In the genomic region with DNA sequence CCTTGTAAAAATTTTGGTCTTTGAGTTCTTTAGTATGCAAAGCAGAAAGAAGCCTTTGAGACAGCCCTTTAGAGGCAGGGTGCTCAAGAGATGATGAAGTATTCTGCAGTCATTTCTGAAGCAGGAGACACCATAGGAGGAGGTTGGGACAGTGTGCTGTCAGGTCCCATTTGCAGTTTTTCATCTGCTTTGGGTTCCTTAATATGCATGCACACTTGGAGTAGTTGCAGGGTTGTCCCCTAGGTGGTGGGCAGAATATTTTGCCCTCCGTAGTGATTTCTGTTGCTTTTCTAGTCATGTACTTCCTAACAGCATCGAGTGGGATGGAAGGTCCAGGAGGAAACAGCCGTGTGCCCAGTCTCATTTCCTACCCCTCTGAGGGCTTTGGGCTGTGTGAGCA, we compare ENCODE assay signal across 9 mouse cellular contexts.
DNase-seq lines count a peak whose midpoint lies in the region; ATAC-seq and TF ChIP-seq lines count a peak whose summit lies in the region.
"Had no signal": no experiment of that assay in that cellular context is flagged by ENCODE, and none has a peak within 500 bp of the region (broad histone marks: within the 10 kb centered on the region; RNA-seq: fewer than 3 reads in every experiment).

No protein-coding gene starts in this region.

- 39% methylated on average over 3 of the region's 3 CpGs for WGBS in kidney, postnatal 0 days
- WGBS in embryonic facial prominence, embryonic 12.5 days = 63% methylated on average over 3 of the region's 3 CpGs
- 59% methylated on average over 3 of the region's 3 CpGs for WGBS in intestine, embryonic 14.5 days

- H3K4me2 ChIP-seq in kidney, postnatal 0 days (ENCODE audit: low read length) = peak overlapping the region; percentile 67
- peak overlapping the region; percentile 30 for H3K4me2 ChIP-seq in embryonic facial prominence, embryonic 12.5 days (replicated peaks)
- peak overlapping the region; percentile 71 for H3K4me2 ChIP-seq in intestine, embryonic 14.5 days (ENCODE audit: low read length)

- ATAC-seq in kidney, postnatal 0 days (replicated peaks; ENCODE audit: low FRiP score, low read depth) = no peak
- no peak for ATAC-seq in embryonic facial prominence, embryonic 12.5 days (ENCODE audit: insufficient number of reproducible peaks, insufficient read depth, low FRiP score, low TSS enrichment)
- no peak for ATAC-seq in intestine, embryonic 14.5 days (replicated peaks; ENCODE audit: low FRiP score, low TSS enrichment, low read depth)

- H3K27ac ChIP-seq in kidney, postnatal 0 days = no peak overlapping the region
- H3K27ac ChIP-seq in embryonic facial prominence, embryonic 12.5 days = no peak overlapping the region
- H3K27ac ChIP-seq in intestine, embryonic 14.5 days (ENCODE audit: low read depth) = no peak overlapping the region

- 0 out of 2 replicates have a peak overlapping the region, but pooled peaks have one; percentile 13 for H3K9ac ChIP-seq in kidney, postnatal 0 days (ENCODE audit: low read depth, low read length)
- H3K9ac ChIP-seq in embryonic facial prominence, embryonic 12.5 days = no peak overlapping the region
- H3K9ac ChIP-seq in intestine, embryonic 14.5 days (ENCODE audit: low read length) = no peak overlapping the region

- H3K27me3 ChIP-seq in kidney, postnatal 0 days (ENCODE audit: insufficient read depth, low read length) = no peaks in the 10 kb centered on the region
- no peaks in the 10 kb centered on the region for H3K27me3 ChIP-seq in embryonic facial prominence, embryonic 12.5 days
- no peaks in the 10 kb centered on the region for H3K27me3 ChIP-seq in intestine, embryonic 14.5 days (replicated peaks; ENCODE audit: control insufficient read depth, insufficient read depth, low read length)

- peaks cover 24% of the 10 kb centered on the region for H3K4me1 ChIP-seq in kidney, postnatal 0 days (replicated peaks; ENCODE audit: insufficient read depth, low read length)
- H3K4me1 ChIP-seq in embryonic facial prominence, embryonic 12.5 days = peaks cover 27% of the 10 kb centered on the region
- H3K4me1 ChIP-seq in intestine, embryonic 14.5 days (replicated peaks; ENCODE audit: control insufficient read depth, insufficient read depth, low read length) = peaks cover 26% of the 10 kb centered on the region

- H3K9me3 ChIP-seq in kidney, postnatal 0 days (replicated peaks; ENCODE audit: low read length) = no peaks in the 10 kb centered on the region
- H3K9me3 ChIP-seq in embryonic facial prominence, embryonic 12.5 days = no peaks in the 10 kb centered on the region
- no peaks in the 10 kb centered on the region for H3K9me3 ChIP-seq in intestine, embryonic 14.5 days (ENCODE audit: control insufficient read depth, low read length)

- peak overlapping the region; percentile 77; the same call in 1 of the 2 replicates for H3K4me3 ChIP-seq in kidney, postnatal 0 days (replicated peaks; ENCODE audit: low read depth, low read length)
- no peak overlapping the region; the same call in 1 of the 2 replicates for H3K4me3 ChIP-seq in embryonic facial prominence, embryonic 12.5 days
- H3K4me3 ChIP-seq in intestine, embryonic 14.5 days (ENCODE audit: low read depth, low read length) = peak overlapping the region; percentile 6; the same call in 1 of the 2 replicates

- no peak for DNase-seq in kidney, postnatal 0 days (ENCODE audit: low spot score)
- no peak for DNase-seq in kidney, adult 18-20 months
- no peak for DNase-seq in intestine, embryonic 14.5 days (ENCODE audit: low spot score)
- peak; percentile 64 for DNase-seq in naive thymus-derived CD4-positive, alpha-beta T cell, adult 2 months (ENCODE audit: low read depth)
- no peak for DNase-seq in testis, postnatal 14 days (ENCODE audit: low spot score)
- DNase-seq in urinary bladder, postnatal 10 days (ENCODE audit: low spot score) = no peak
- DNase-seq in cerebellum, postnatal 25 days = no peak
- DNase-seq: adrenal gland, postnatal 14 days had no signal

- no peaks in the 10 kb centered on the region for H3K36me3 ChIP-seq in kidney, postnatal 0 days (ENCODE audit: insufficient read depth, low read length)
- no peaks in the 10 kb centered on the region for H3K36me3 ChIP-seq in embryonic facial prominence, embryonic 12.5 days
- H3K36me3 ChIP-seq in intestine, embryonic 14.5 days (ENCODE audit: control insufficient read depth, insufficient read depth, low read length) = no peaks in the 10 kb centered on the region

- peak; percentile 34; the same call in 1 of the 2 replicates for TF ChIP-seq CTCF in kidney, postnatal 0 days (IDR thresholded peaks at IDR 0.05; ENCODE audit: low read depth)
